Mouse (Mus musculus) stomach, postnatal 0 days (tissue): ENCODE results near the gene Fstl4. TPM values are rescaled to one million over a fixed set of nuclear protein-coding genes. Genes with fewer than 3 reads are reported as not detected.

Experiments used
- ATAC-seq: fragments of 200-750 bp; cut with Nextera tagmentation; 2 replicates; pipeline ENCODE4 v1.8.0; 2017; ENCODE audit not compliant: low FRiP score, low TSS enrichment
- DNase-seq: peaks from one replicate; pipeline ENCODE4 v3.0.0-alpha.2; 2016; ENCODE audit warnings: low spot score
- H3K27ac ChIP-seq: fragments of 300-500 bp; sonication (generic); replicated peaks from 2 replicates; pipeline ENCODE4 v1.5.1; 2014; ENCODE audit warnings: mild to moderate bottlenecking, control low read depth
- H3K27me3 ChIP-seq: fragments of 300-500 bp; sonication (generic); 2 replicates; pipeline ENCODE4 v1.6.1; 2014; ENCODE audit warnings: low read length; ENCODE audit not compliant: control insufficient read depth, insufficient read depth
- H3K36me3 ChIP-seq: fragments of 300-500 bp; sonication (generic); 2 replicates; pipeline ENCODE4 v1.6.1; 2014; ENCODE audit warnings: low read length, mixed read lengths; ENCODE audit not compliant: control insufficient read depth, insufficient read depth
- H3K4me1 ChIP-seq: fragments of 300-500 bp; sonication (generic); replicated peaks from 2 replicates; pipeline ENCODE4 v1.6.1; 2014; ENCODE audit warnings: antibody characterized with exemption; ENCODE audit not compliant: control insufficient read depth, insufficient read depth
- H3K4me2 ChIP-seq: fragments of 300-500 bp; sonication (generic); replicated peaks from 2 replicates; pipeline ENCODE4 v1.6.1; 2014; ENCODE audit warnings: low read depth, mild to moderate bottlenecking, control low read depth, moderate library complexity
- H3K4me3 ChIP-seq: fragments of 300-500 bp; sonication (generic); 2 replicates; pipeline ENCODE4 v1.5.1; 2014; ENCODE audit warnings: low read depth, low read length, control low read depth
- H3K9ac ChIP-seq: fragments of 300-500 bp; sonication (generic); 2 replicates; pipeline ENCODE4 v1.6.1; 2014; ENCODE audit warnings: mild to moderate bottlenecking, low read length, control low read depth, mixed read lengths
- H3K9me3 ChIP-seq: fragments of 300-500 bp; sonication (generic); 2 replicates; pipeline ENCODE4 v1.6.1; 2016; ENCODE audit warnings: low read length; ENCODE audit not compliant: control insufficient read depth
- CTCF ChIP-seq: IDR thresholded peaks from 2 replicates; pipeline ENCODE4 v1.5.1; 2016; ENCODE audit warnings: antibody characterized with exemption, low read depth, mild to moderate bottlenecking, moderate library complexity
- EP300 ChIP-seq: optimal IDR thresholded peaks from 2 replicates; pipeline ENCODE3; 2016; ENCODE audit warnings: antibody characterized with exemption
- WGBS: fragments of 180-500 bp; shearing (Covaris S2); extraction: QIAGEN DNeasy Blood & Tissue Kit; methylation state at CpG from one replicate; pipeline ENCODE4 v1.1.7; 2014; 5-methylcytosine and 5-hydroxymethylcytosine counted together
- polyA plus RNA-seq: library from polyadenylated mRNA; unstranded; fragments of >200 nt; fragmentation: Nextera tagmentation; extraction: Ambion mirVana; gene quantifications from 2 replicates; pipeline ENCODE4 v1.2.1, GENCODE M21; 2015

Gene Fstl4
- polyA plus RNA-seq, 1 experiment from 2014 or later, result 1.1 TPM

- 15% methylated on average over 23 of the region's 23 CpGs for WGBS
- Histone ChIP-seq H3K36me3 (no peaks in the 10 kb centered on the region), H3K27ac (no peak overlapping the region), H3K9me3 (no peaks in the 10 kb centered on the region), H3K4me3 (no peak overlapping the region), H3K27me3 (no peaks in the 10 kb centered on the region), H3K9ac (no peak overlapping the region), H3K4me2 (peak overlapping the region; percentile 40), H3K4me1 (no peaks in the 10 kb centered on the region)
- DNase-seq (no peak), ATAC-seq (no peak)
- no peak for TF ChIP-seq EP300
- TF ChIP-seq CTCF, result no peak
These were observed 368.1 kb downstream of the Fstl4 start for GRCm38 (mm10) chr11:53132406-53133035.

- 87% methylated on average over 11 of the region's 11 CpGs for WGBS
- no peaks in the 10 kb centered on the region for H3K36me3 ChIP-seq
- ATAC-seq, result no peak
These were observed 371.9 kb downstream of the Fstl4 start for GRCm38 (mm10) chr11:53136371-53136770.

GRCm38 (mm10) chr11:53137381-53137780 is 372.9 kb downstream of the Fstl4 start:
- H3K27ac ChIP-seq, result no peak overlapping the region
- no peak overlapping the region for H3K4me3 ChIP-seq
- no peaks in the 10 kb centered on the region for H3K36me3 ChIP-seq
- H3K4me1 ChIP-seq, result no peaks in the 10 kb centered on the region
- H3K9me3 ChIP-seq, result no peaks in the 10 kb centered on the region
- TF ChIP-seq CTCF, result no peak
- no peak for TF ChIP-seq EP300
- H3K27me3 ChIP-seq, result no peaks in the 10 kb centered on the region
- H3K4me2 ChIP-seq, result no peak overlapping the region
- DNase-seq (no peak), ATAC-seq (no peak)
- 60% methylated on average over 8 of the region's 8 CpGs for WGBS
- H3K9ac ChIP-seq, result no peak overlapping the region

More at GRCm38 (mm10) chr11:53136371-53136770, 371.9 kb downstream of the Fstl4 start:
- Histone ChIP-seq H3K9me3 (no peaks in the 10 kb centered on the region), H3K4me2 (no peak overlapping the region), H3K4me3 (no peak overlapping the region), H3K27ac (no peak overlapping the region), H3K4me1 (no peaks in the 10 kb centered on the region), H3K27me3 (no peaks in the 10 kb centered on the region), H3K9ac (no peak overlapping the region)
- TF ChIP-seq CTCF, result no peak
- no peak for TF ChIP-seq EP300
- DNase-seq, result no peak

DNA sequence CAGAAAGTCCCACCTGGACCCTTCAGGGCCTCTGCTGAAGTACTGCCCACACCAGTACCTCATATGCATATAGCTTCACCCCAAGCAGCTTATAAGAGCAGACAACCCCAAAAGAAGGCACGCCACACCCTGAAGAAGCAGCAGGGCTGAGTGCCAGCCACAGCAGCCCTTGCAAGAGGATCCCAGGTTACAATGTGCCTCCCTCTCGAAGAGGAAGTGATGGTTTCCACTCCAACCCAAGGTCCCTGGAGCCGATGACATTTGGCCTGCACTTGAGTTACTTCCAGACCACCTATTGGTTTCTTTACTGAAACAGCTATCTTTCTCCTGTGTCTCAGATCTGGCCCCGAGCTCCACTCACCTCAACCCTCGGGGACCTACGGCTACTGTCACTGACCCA is 373.8 kb downstream of the Fstl4 start:
- 81% methylated on average over 6 of the region's 6 CpGs for WGBS
- no peak overlapping the region for H3K9ac ChIP-seq

DNA sequence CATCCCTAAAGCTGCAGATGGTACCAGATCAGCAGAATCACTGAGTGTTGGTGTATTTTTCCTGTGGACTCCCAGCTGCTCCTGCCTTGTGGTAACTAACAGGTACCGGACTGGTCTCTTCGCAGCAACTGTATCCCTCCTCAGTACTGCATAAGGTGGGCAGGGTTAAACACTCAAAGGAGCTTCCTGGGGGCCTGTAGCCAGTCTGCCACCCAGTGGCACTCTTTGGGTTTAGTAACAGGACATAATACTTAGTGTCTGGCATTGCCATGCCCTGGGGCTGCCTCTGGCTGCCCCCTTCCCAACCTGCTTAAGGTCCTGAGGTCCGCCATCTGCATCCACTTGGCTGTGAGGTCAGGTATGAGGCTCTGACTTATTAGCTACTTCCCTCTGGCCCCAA is 375.2 kb downstream of the Fstl4 start:
- no peak overlapping the region for H3K4me2 ChIP-seq
- H3K4me1 ChIP-seq, result no peaks in the 10 kb centered on the region
- no peaks in the 10 kb centered on the region for H3K9me3 ChIP-seq
- H3K27ac ChIP-seq, result no peak overlapping the region
- no peak overlapping the region for H3K4me3 ChIP-seq
- no peak overlapping the region for H3K9ac ChIP-seq
- TF ChIP-seq CTCF (0 out of 2 replicates have a peak, but pooled peaks have one; percentile 12), EP300 (no peak)
- H3K36me3 ChIP-seq, result no peaks in the 10 kb centered on the region
- DNase-seq (no peak), ATAC-seq (peak; percentile 18; the same call in 1 of the 2 replicates)
- H3K27me3 ChIP-seq, result no peaks in the 10 kb centered on the region
- 91% methylated on average over 3 of the region's 3 CpGs for WGBS

More for the DNA sequence above, 373.8 kb downstream of the Fstl4 start:
- TF ChIP-seq CTCF (no peak), EP300 (no peak)
- DNase-seq (no peak), ATAC-seq (no peak)
- no peaks in the 10 kb centered on the region for H3K36me3 ChIP-seq
- H3K27me3 ChIP-seq, result no peaks in the 10 kb centered on the region
- H3K4me3 ChIP-seq, result no peak overlapping the region
- no peaks in the 10 kb centered on the region for H3K4me1 ChIP-seq
- no peak overlapping the region for H3K27ac ChIP-seq
- no peak overlapping the region for H3K4me2 ChIP-seq
- H3K9me3 ChIP-seq, result no peaks in the 10 kb centered on the region

- peak; percentile 21 for DNase-seq
- no peaks in the 10 kb centered on the region for H3K9me3 ChIP-seq
- H3K4me1 ChIP-seq, result no peaks in the 10 kb centered on the region
- H3K36me3 ChIP-seq, result no peaks in the 10 kb centered on the region
- H3K27me3 ChIP-seq, result no peaks in the 10 kb centered on the region
- H3K9ac ChIP-seq, result no peak overlapping the region
- no peak overlapping the region for H3K4me2 ChIP-seq
- no peak overlapping the region for H3K27ac ChIP-seq
- WGBS, result 68% methylated on average over 8 of the region's 8 CpGs
- no peak overlapping the region for H3K4me3 ChIP-seq
- ATAC-seq, result 0 out of 2 replicates have a peak, but pooled peaks have one; percentile 59
- no peak for TF ChIP-seq EP300
- no peak for TF ChIP-seq CTCF
These were observed 375.8 kb downstream of the Fstl4 start for GRCm38 (mm10) chr11:53140196-53140595.
